Mouse (Mus musculus) embryonic facial prominence, embryonic 13.5 days (tissue): ENCODE measurements around the gene Zdhhc14. TPM values are rescaled to one million over a fixed set of nuclear protein-coding genes. Genes with fewer than 3 reads are reported as not detected.

Experiments
- ATAC-seq: fragments of 200-750 bp; cut with Nextera tagmentation; 2 replicates; pipeline ENCODE4 v1.8.0; 2017; ENCODE audit warnings: low read depth; ENCODE audit not compliant: insufficient number of reproducible peaks, insufficient read depth, low FRiP score, low TSS enrichment
- H3K27ac ChIP-seq: fragments of 300-500 bp; sonication (generic); 2 replicates; pipeline ENCODE4 v1.5.1; 2015; ENCODE audit warnings: moderate library complexity, mild to moderate bottlenecking, inconsistent platforms
- H3K27me3 ChIP-seq: fragments of 300-500 bp; sonication (generic); 2 replicates; pipeline ENCODE4 v1.6.1; 2015; ENCODE audit warnings: mild to moderate bottlenecking, inconsistent platforms
- H3K36me3 ChIP-seq: fragments of 300-500 bp; sonication (generic); 2 replicates; pipeline ENCODE4 v1.6.1; 2015; ENCODE audit warnings: mild to moderate bottlenecking, inconsistent platforms
- H3K4me1 ChIP-seq: fragments of 300-500 bp; sonication (generic); 2 replicates; pipeline ENCODE4 v1.6.1; 2015; ENCODE audit warnings: inconsistent platforms
- H3K4me2 ChIP-seq: fragments of 300-500 bp; sonication (generic); 2 replicates; pipeline ENCODE4 v1.6.1; 2015; ENCODE audit warnings: moderate library complexity, mild to moderate bottlenecking, inconsistent platforms
- H3K4me3 ChIP-seq: fragments of 300-500 bp; sonication (generic); 2 replicates; pipeline ENCODE4 v1.5.1; 2015; ENCODE audit warnings: mild to moderate bottlenecking, inconsistent platforms
- H3K9ac ChIP-seq: fragments of 300-500 bp; sonication (generic); 2 replicates; pipeline ENCODE4 v1.6.1; 2015; ENCODE audit warnings: mild to moderate bottlenecking, inconsistent platforms
- H3K9me3 ChIP-seq: fragments of 300-500 bp; sonication (generic); 2 replicates; pipeline ENCODE4 v1.6.1; 2016; ENCODE audit warnings: inconsistent platforms
- WGBS: fragments of 180-500 bp; shearing (Covaris S2); methylation state at CpG from one replicate; pipeline ENCODE4 v1.1.7; 2015; ENCODE audit warnings: mixed read lengths; 5-methylcytosine and 5-hydroxymethylcytosine counted together
- polyA plus RNA-seq: library from polyadenylated mRNA; unstranded; fragments of >200 nt; fragmentation: Nextera tagmentation; extraction: Ambion mirVana; gene quantifications from 2 replicates; pipeline ENCODE4 v1.2.1, GENCODE M21; 2015

The Zdhhc14 gene
- polyA plus RNA-seq, 1 experiment from 2014 or later, result 3.6 TPM

DNA sequence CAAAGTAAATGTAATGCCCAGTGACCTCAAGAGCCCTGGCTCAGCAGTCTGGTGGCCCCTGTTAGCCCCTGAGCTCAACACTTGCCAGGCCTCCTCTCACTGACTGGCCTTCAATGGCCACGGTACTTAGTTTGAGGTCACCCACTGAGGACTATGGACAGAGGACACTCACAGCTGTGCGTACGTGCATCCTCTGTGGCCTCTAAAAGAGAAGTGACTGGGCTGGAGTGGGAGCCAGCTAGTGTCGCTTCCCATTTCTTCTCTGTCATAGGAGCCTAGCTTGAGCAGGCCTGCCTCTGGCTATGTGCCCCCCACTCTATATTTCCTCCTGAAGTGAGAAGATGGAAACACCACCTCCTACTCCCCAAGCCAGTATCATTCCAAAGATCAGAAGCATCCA is 273.4 kb downstream of the Zdhhc14 start:
- H3K4me1 ChIP-seq, result peaks cover 16% of the 10 kb centered on the region
- WGBS, result 83% methylated on average over 4 of the region's 4 CpGs
- no peaks in the 10 kb centered on the region for H3K36me3 ChIP-seq
- H3K9me3 ChIP-seq, result no peaks in the 10 kb centered on the region
- H3K27me3 ChIP-seq, result no peaks in the 10 kb centered on the region
- no peak for ATAC-seq
- H3K9ac ChIP-seq, result no peak overlapping the region
- H3K4me2 ChIP-seq, result no peak overlapping the region
- H3K27ac ChIP-seq, result no peak overlapping the region
- no peak overlapping the region for H3K4me3 ChIP-seq

DNA sequence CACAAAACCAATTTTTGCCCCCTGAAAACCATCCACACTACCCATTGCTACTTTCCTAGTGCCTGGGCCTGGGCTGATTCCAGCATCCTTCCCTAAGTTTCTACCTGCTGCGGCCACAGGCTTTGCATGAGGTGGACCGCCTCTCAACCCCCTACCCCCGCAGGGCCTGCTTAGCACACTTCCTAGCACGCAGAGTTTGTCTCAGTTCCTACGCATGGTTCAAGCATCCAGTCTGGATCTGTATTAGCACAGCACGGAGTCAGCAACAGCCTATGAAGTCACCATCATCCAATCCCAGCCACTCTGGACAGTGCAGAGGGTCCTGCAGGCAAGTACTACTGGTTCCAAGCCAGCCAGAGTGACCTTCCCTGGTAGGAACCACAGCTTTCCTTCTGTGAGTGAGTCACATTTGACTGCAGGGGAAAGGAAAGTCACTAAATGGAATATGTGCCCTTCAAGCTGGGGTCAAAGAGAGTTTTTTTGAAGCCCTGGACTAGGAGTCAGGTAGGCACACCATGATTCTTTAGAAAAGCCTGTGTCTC is 275.9 kb downstream of the Zdhhc14 start:
- H3K27ac ChIP-seq, result no peak overlapping the region
- H3K4me3 ChIP-seq, result no peak overlapping the region
- H3K9me3 ChIP-seq, result no peaks in the 10 kb centered on the region
- H3K27me3 ChIP-seq, result no peaks in the 10 kb centered on the region
- 61% methylated on average over 6 of the region's 6 CpGs for WGBS
- no peaks in the 10 kb centered on the region for H3K36me3 ChIP-seq
- H3K9ac ChIP-seq, result no peak overlapping the region
- peaks cover 22% of the 10 kb centered on the region for H3K4me1 ChIP-seq
- no peak for ATAC-seq
- H3K4me2 ChIP-seq, result no peak overlapping the region

DNA sequence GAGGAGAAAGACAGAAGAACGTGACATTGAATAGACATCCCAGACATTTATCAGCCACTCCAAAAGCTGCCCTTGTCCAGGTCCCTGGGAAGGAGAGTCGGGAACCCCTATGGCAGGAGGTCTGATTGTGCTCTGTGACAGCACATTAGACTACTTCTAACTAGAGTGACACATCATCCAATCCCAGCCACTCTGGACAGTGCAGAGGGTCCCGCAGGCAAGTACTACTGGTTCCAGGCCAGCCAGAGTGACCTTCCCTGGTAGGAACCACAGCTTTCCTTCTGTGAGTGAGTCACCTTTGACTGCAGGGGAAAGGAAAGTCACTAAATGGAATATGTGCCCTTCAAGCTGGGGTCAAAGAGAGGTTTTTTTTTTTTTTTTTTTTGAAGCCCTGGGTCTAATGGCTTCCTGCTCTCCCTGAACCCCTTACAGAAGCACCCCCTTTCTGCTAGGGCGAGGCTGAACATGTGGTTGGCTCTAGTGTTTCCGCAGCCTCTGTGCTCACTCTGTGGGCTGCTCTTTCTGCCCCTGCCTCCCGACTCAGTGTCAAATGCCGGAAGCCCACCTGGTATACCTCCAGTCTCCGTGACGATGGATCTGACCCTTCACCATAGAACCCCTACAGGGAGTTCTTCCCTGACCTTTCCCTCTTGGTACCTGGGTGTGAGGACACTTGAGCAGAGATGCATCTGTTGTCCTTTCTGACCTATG is 276.6 kb downstream of the Zdhhc14 start:
- H3K4me2 ChIP-seq, result no peak overlapping the region
- peak overlapping the region; percentile 93 for H3K27ac ChIP-seq
- H3K27me3 ChIP-seq, result no peaks in the 10 kb centered on the region
- no peak for ATAC-seq
- no peak overlapping the region for H3K9ac ChIP-seq
- H3K36me3 ChIP-seq, result no peaks in the 10 kb centered on the region
- H3K4me1 ChIP-seq, result peaks cover 22% of the 10 kb centered on the region
- no peaks in the 10 kb centered on the region for H3K9me3 ChIP-seq
- 74% methylated on average over 9 of the region's 9 CpGs for WGBS
- no peak overlapping the region for H3K4me3 ChIP-seq

DNA sequence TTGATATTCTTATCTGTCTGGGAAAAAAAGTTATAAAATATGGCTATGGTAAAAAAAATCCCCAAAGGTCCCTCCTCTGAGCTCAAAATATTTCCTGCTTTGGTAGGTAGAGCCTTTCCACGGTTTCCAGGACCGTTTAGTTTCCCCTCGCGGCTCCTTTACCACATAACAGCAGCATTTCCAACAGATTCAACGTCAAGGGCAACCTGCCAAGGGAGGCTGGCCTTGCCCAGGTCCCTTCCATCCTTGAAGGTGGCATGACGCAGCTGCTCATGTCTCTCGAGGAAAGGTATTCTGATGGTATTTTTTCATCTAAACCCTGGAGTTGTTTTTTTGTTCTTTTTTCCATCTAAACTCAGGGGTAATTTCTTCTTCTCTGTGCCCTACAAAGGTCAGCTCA is 277.4 kb downstream of the Zdhhc14 start:
- Histone ChIP-seq H3K4me2 (peak overlapping the region; percentile 65), H3K27me3 (no peaks in the 10 kb centered on the region), H3K9me3 (no peaks in the 10 kb centered on the region), H3K36me3 (no peaks in the 10 kb centered on the region), H3K27ac (peak overlapping the region; percentile 93), H3K4me3 (peak overlapping the region; percentile 36), H3K9ac (0 out of 2 replicates have a peak overlapping the region, but pooled peaks have one; percentile 59), H3K4me1 (peaks cover 22% of the 10 kb centered on the region)
- no peak for ATAC-seq
- WGBS, result 25% methylated on average over 7 of the region's 7 CpGs

DNA sequence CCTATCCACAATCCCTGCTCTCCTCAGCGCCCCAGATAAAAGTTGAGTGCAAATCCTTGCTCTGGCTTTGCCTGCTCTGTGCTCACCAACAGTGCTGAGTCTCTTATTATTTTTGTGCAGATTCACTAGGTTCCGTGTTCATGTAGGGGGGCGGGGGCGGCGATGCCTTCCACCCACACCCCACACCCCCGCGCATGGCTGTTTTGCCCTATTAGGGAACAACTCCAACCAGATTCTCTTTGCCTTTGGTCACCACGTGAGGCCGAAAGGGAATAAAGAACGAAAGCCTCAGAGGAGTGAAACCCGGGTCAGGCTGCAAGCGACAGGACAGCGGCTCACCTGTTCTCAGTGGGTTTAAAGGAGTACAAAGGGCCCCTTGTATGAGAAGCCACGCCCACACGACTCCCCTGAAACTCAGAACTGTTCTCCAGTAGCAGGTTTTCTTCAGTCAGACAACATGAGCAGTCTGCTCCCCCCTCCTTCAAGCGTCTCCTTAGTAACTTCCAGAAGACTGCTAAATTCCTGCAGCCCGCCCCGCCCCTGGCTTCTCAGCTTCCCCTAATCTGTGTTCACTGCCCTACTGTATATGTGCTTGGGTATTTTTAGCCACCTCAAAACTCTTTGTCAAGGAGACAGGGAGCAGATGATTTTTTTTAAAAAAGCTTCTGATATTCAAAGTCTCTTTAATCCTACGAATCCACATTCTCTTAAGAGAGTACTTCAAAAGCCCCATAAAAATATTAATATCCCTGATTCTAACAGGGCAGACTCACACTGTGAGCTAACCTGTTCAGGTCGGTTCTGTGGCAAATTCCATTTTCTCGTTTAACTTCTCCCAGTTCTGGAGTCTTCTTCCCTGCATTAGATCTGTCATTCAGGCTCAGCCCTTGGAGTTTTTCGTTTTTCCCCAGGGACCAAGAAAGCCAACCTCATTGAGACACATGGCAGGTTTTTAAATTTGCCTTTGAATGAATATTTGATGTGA is 278.2 kb downstream of the Zdhhc14 start:
- Histone ChIP-seq H3K27ac (peak overlapping the region; percentile 93), H3K9me3 (no peaks in the 10 kb centered on the region), H3K36me3 (no peaks in the 10 kb centered on the region), H3K9ac (peak overlapping the region; percentile 59), H3K4me1 (peaks cover 22% of the 10 kb centered on the region), H3K4me3 (peak overlapping the region; percentile 36), H3K27me3 (no peaks in the 10 kb centered on the region), H3K4me2 (peak overlapping the region; percentile 65)
- ATAC-seq, result peak; percentile 93
- 6% methylated on average over 22 of the region's 22 CpGs for WGBS

DNA sequence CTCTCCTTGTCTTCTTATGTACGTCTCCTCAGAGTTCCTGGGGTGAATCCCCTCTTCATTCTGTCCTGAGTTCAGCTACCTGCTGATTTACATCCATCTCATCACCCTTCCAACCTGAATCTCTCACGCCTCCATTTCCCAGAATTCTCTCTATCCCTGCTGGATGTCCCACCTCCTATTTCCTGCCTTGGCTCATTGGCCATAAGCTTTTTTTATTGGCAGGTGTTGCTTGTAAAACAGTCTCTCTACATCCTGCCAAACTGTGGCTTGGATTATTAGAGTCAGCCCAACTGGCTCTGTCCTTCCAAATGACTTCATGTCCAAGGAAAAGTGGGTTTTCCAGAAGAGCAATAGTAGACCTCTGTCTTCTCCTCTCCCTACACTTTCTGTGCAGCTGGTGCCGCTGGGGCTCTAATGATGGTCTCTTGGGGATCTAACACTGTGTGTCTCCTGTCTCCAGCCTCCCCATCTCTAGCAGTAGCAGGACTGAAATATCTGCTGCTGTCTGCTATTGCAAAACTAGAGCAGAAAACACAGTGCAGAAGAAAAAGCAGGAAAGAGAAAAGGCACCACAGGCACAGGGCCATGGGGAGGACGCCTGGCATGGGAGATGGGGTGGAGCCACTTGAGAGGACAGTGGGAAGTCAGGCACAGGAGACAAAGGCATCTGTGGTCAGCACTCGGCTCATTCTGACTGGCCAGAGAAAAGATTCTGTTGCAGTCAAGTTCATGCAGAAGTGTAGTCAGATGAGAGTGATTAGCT is 288.0 kb downstream of the Zdhhc14 start:
- ATAC-seq, result no peak
- WGBS, result 75% methylated on average over 5 of the region's 5 CpGs
- no peaks in the 10 kb centered on the region for H3K36me3 ChIP-seq
- H3K27ac ChIP-seq, result no peak overlapping the region
- no peaks in the 10 kb centered on the region for H3K9me3 ChIP-seq
- H3K4me2 ChIP-seq, result no peak overlapping the region
- H3K27me3 ChIP-seq, result no peaks in the 10 kb centered on the region
- H3K9ac ChIP-seq, result no peak overlapping the region
- H3K4me3 ChIP-seq, result no peak overlapping the region
- peaks cover 7% of the 10 kb centered on the region; the same call in 1 of the 2 replicates for H3K4me1 ChIP-seq

DNA sequence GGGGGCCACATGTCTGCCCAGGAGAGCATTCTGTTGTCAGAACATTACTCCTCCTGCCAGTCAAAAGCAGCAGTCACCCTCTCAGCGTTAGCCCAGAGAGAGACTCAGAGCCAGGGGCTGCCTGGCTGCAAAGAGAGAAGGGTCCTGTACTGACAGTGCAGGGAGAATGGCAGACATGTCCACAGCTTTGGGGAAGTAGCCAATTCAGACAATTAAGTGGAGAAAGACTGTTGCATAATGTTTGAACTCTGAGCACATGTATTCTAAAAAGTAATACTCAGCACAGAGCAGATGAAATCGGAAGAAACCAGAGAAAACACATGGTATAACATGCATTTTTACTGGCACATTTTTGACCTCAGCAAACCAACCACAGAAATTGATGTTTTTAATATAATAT is 292.9 kb downstream of the Zdhhc14 start:
- no peak for ATAC-seq
- Histone ChIP-seq H3K27me3 (no peaks in the 10 kb centered on the region), H3K4me2 (no peak overlapping the region), H3K27ac (no peak overlapping the region), H3K4me1 (peaks cover 7% of the 10 kb centered on the region; the same call in 1 of the 2 replicates), H3K9me3 (peaks cover 4% of the 10 kb centered on the region; the same call in 1 of the 2 replicates), H3K36me3 (no peaks in the 10 kb centered on the region), H3K4me3 (no peak overlapping the region), H3K9ac (no peak overlapping the region)
- WGBS, result 46% methylated on average over 2 of the region's 2 CpGs

DNA sequence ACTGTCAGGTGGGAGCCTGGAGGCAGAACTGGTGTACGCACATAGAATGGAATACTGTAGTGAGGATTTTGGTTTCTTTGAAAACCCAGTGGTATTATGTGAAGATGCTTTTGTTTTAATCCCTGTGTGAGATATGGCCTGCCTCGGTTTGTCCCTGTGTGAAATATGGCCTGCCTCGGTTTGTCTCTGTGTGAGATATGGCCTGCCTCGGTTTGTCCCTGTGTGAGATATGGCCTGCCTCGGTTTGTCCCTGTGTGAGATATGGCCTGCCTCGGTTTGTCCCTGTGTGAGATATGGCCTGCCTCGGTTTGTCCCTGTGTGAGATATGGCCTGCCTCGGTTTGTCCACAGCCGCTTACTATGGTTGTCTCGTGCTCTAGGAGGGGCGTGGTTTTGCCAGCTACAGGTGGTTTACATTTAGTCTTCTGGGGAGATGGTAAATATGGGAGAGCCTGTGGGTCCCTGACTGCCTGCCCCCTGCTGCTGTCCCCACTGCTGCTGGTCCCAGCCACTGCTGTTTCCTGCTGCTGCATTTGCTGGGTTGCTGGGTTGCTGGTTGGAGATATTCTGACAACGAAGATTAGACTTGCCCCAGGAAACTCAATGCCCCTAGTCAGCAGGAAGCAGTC is 299.9 kb downstream of the Zdhhc14 start:
- no peak overlapping the region for H3K27ac ChIP-seq
- no peaks in the 10 kb centered on the region for H3K27me3 ChIP-seq
- no peak for ATAC-seq
- H3K4me2 ChIP-seq, result no peak overlapping the region
- WGBS, result 74% methylated on average over 12 of the region's 12 CpGs
- H3K4me3 ChIP-seq, result no peak overlapping the region
- no peaks in the 10 kb centered on the region for H3K36me3 ChIP-seq
- peaks cover 3% of the 10 kb centered on the region; the same call in 1 of the 2 replicates for H3K9me3 ChIP-seq
- H3K4me1 ChIP-seq, result peaks cover 10% of the 10 kb centered on the region
- H3K9ac ChIP-seq, result no peak overlapping the region

DNA sequence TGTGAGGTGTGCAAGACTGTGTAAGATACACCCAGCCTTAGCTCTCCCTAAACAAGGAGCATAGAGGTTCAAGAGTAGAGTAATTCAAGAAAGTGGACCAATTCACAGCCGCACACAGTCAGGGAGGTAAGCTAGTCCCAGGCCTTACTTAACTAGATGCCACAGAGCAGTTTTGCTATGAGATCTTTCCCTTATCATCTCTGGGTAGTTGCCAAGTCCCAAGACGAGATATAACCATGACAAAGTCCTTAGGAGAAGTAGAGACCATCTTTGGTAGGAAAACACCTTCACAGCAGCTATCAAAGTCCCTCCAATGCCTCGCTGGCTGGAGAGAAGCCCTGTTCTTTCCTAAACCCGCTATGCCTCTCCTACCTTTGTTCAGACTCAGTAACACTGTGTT is 301.2 kb downstream of the Zdhhc14 start:
- no peaks in the 10 kb centered on the region for H3K9me3 ChIP-seq
- no peak overlapping the region for H3K4me3 ChIP-seq
- H3K9ac ChIP-seq, result no peak overlapping the region
- no peak overlapping the region for H3K4me2 ChIP-seq
- no peaks in the 10 kb centered on the region for H3K36me3 ChIP-seq
- WGBS, result 80% methylated on average over 4 of the region's 4 CpGs
- peaks cover 11% of the 10 kb centered on the region for H3K4me1 ChIP-seq
- no peak overlapping the region for H3K27ac ChIP-seq
- H3K27me3 ChIP-seq, result peaks cover 5% of the 10 kb centered on the region; the same call in 1 of the 2 replicates
- ATAC-seq, result no peak

DNA sequence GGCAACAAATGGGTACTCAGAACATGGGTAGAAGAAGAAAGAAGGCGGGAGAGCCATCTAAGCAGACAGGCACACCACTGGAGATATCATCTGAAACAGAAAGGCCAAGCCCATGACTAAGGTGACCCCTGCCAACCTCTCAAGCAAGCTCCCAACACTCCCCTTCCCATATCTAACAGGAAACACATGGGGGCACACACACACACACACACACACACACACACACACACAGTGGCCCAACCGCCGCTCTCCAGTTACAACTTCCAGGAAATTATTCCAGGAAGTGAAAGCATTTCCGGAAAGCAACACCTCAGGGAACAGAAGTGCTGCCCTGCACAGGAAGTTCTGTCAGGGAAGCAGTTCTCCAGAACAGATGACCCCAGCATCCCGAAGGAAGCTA is 301.9 kb downstream of the Zdhhc14 start:
- peaks cover 11% of the 10 kb centered on the region for H3K4me1 ChIP-seq
- H3K27ac ChIP-seq, result no peak overlapping the region
- no peaks in the 10 kb centered on the region for H3K36me3 ChIP-seq
- H3K9me3 ChIP-seq, result no peaks in the 10 kb centered on the region
- ATAC-seq, result no peak
- no peak overlapping the region for H3K4me3 ChIP-seq
- H3K27me3 ChIP-seq, result peaks cover 5% of the 10 kb centered on the region; the same call in 1 of the 2 replicates
- H3K4me2 ChIP-seq, result no peak overlapping the region
- no peak overlapping the region for H3K9ac ChIP-seq
- 48% methylated on average over 5 of the region's 5 CpGs for WGBS
